Mouse (Mus musculus) stomach, postnatal 0 days (tissue): ENCODE measurements around the gene Cnot8.
"Not testable (repeated sequence)": the region's sequence is repeated elsewhere in the genome, so short reads cannot be mapped to it uniquely, and the experiment has no call there.

ENCODE experiments used
- CTCF ChIP-seq: IDR thresholded peaks from 2 replicates; pipeline ENCODE4 v1.5.1; 2016; ENCODE audit warnings: antibody characterized with exemption, low read depth, mild to moderate bottlenecking, moderate library complexity
- EP300 ChIP-seq: optimal IDR thresholded peaks from 2 replicates; pipeline ENCODE3; 2016; ENCODE audit warnings: antibody characterized with exemption

DNA sequence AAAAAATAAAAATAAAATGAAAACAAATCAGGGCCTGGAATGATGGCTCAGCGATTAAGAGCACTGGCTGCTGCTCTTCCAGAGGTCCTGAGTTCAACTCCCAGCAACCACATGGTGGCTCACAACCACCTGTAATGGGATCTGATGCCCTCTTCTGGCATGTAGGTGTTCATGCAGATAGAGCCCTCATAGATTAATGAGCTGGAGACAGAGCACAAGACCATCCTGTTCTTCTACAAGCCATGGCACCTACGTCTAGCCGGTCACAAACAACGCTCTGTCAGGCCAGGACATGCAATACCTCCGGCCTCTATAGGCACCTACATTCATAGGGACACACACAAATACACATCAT is 5.6 kb upstream of the Cnot8 start:
- peak; percentile 58 for TF ChIP-seq CTCF
- not testable (repeated sequence) for TF ChIP-seq EP300
